Mouse (Mus musculus) gastrocnemius, adult 18-20 months (tissue): Measurements from ENCODE around the gene Tagln. TPM values are rescaled to one million over a fixed set of nuclear protein-coding genes. Genes with fewer than 3 reads are reported as not detected.

Experiments used
- DNase-seq: peaks from one replicate; pipeline ENCODE4 v3.0.0; 2021; ENCODE audit warnings: low spot score
- total RNA-seq, 2 experiments: library from RNA; stranded (reverse); gene quantifications; 2 replicates each; pipeline ENCODE4 v1.2.3; 2021

Gene Tagln
- total RNA-seq, 2 experiments from 2014 or later = 40.9 to 62.1 TPM

GRCm38 (mm10) chr9:45946182-45946871 lies 10.5 kb upstream of the Tagln start:
- DNase-seq = no peak

GRCm38 (mm10) chr9:45945721-45946120 lies 9.9 kb upstream of the Tagln start:
- DNase-seq = no peak

DNA sequence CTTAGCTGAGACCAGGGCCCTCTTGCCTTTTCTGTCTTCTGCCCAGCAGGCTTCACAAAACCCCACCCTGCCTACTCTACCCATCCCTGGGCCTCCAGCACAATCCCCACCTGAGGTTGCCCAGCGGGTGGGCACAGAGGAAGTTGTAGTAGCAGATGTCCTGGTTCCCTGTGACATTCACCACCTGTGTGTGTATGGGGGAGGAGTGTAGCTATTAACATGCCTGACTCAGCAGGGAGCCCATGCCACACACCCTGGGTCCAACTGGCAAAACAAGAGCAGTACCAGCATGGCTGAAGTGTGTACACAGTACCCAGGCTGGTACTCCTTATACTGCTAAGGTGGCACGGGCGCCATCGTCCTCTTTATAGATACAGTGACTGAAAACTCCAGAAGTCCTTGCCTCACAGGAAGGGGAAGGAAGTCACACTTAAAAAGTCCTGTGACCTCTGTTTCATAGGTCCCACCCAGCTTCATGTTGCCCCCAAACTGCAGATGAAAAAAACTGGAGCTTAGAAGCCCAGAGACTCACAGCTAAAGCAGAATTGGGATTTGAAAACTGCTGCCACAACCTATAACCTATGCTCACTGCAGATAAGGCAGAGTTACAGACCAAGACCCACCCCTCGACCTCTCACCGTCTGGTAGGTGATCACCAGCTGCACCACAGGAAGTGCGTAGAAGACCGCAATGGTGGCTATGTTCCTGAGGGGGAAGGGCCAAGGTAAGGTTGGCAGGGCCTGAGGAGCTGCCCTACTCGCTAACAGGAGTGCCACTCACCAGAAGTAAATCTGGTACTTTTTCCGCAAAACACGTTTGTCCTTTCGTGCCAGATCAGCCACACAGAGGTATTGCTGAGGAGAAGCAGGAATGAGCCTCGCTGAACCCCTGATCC lies 8.9 kb upstream of the Tagln start:
- no peak for DNase-seq

GRCm38 (mm10) chr9:45943628-45944505 lies 8.0 kb upstream of the Tagln start:
- no peak for DNase-seq

GRCm38 (mm10) chr9:45942916-45943315 lies 7.1 kb upstream of the Tagln start:
- DNase-seq = no peak

- DNase-seq = no peak
Measured at GRCm38 (mm10) chr9:45942464-45942863, 6.6 kb upstream of the Tagln start.

DNA sequence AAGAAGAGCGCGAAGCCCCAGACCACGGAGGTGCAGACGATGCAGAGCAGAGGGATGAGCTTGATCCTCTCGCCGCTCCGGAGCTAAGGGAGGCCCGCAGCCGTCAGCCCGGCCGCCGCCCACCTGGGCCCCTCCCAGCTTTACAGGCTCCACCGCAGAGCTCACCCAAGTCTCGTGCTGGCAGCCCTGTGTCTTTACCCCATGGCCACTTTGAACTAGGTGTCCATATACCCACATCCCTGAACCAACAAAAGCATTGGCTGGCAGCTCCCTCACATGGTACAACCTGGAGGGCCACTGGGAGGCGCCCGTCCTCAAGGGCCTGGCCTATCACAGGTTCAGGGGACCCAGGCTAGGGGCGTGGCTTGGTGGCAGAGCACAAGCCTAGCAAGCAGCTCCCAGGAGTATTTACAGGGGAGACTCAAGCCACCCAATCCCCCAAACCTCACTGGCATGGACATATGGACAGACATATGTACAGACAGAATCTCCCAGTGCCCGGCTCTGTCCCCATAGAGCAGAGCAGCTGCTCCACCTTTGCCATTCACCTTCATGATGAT lies 5.6 kb upstream of the Tagln start:
- no peak for DNase-seq

GRCm38 (mm10) chr9:45939794-45940193 lies 3.9 kb upstream of the Tagln start:
- DNase-seq = no peak

- no peak for DNase-seq
Measured at GRCm38 (mm10) chr9:45938952-45939637, 3.2 kb upstream of the Tagln start.

DNA sequence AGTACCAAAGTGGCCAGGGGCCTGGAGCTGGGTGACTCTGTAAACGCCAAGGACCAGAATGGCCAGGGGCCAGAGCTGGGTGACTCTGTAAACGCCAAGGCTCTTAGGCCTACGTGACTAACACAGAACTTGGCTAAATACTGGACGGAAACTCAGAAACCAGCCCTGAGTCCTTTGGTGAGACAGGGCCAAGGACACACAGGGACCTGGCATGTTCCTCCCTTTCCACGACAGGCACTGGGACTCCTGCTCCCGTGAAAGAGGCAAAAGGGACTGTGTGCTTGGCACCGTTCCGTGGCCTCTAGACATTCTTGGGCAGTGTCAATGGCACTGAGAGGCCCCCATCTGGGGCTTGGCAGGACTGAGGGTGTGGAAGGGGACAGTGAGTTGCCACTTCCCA lies 2.2 kb upstream of the Tagln start:
- DNase-seq = no peak

- DNase-seq = peak; percentile 70
Measured at GRCm38 (mm10) chr9:45936883-45937282, 1.0 kb upstream of the Tagln start.

DNA sequence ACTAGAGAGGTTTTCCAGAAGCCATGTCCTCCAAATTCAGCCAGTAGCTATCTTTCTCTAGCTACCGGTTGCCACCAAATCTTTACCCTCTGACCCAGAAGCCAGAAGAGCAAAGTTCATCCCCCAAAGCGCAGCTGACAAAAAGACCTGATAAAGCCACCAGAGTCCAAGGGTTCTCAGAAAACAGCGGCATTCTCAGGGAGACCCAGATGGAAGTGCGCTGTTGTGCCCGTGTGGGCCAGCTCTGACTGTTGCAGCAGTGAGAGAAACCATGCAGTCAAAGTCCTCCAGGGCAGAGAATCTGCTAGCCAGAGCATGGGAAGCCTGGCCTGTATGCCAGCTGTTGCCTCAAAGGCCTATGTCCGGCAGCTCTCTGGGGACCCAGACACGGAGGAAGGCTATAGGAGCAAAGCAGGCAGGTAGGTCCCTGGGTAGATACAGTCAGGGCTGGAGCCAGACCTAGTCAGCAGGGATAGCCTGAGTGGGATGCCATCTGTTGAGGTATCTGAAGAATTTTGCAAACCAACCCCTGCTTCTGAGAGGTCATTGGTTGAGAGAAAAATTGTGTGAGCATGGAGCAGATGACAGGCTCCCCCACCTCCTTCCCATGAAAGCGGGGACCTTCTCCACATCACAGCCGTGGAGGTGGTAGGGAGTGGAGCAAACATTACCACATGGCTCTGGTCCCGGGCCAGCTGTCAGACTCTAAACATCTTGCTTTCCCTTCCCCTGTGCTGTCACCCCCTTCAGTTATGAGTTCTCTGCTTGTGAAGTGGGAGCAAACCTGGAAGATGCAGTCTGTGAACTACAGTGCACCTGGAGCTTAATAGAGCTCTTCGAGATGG lies 3.1 kb downstream of the Tagln start:
- no peak for DNase-seq

GRCm38 (mm10) chr9:45931958-45932357 lies 3.9 kb downstream of the Tagln start:
- DNase-seq = no peak

GRCm38 (mm10) chr9:45929285-45929684 lies 6.6 kb downstream of the Tagln start:
- no peak for DNase-seq

- DNase-seq = no peak
Measured at GRCm38 (mm10) chr9:45919895-45920294, 16.0 kb downstream of the Tagln start.

- peak; percentile 64 for DNase-seq
Measured at GRCm38 (mm10) chr9:45917041-45917934, 18.6 kb downstream of the Tagln start.

DNA sequence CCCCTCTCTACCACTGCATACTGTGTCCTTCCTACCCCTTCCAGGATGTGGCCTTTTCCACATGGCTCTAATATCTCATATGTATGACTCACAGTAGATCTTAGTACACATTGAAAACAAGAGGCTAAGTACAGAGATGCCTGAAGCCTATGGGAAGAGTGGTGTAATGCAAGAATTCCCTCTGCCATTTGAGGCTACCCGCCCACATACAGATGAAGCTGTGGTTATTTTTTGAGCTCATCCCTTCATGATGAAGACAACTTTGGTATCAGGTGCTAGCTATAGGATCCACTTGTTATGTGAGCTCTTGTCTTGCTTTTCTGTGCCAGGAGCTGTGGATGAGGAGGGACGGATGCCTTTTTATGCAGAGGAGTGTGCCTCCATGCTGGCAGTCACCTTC lies 20.2 kb downstream of the Tagln start:
- no peak for DNase-seq

DNA sequence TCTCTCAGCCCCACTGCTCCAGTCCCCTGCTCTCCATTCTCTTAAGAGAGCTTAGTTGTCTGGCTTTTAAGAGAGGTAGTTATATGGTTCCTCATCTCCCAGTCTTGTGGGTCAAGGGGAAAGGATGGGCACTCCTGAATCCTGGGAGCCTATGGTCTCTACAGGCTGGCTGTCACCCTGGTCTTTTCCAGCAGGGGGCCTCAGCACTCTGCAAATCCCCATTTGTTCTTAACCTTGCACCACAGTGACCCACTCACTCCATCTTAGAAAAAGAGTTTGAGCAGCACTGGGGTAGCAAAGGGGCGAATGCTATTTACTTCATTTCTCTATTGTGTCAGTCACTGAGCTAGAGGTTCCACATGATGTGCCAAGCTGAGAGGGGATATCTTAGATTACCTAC lies 24.2 kb downstream of the Tagln start:
- peak; percentile 51 for DNase-seq

DNA sequence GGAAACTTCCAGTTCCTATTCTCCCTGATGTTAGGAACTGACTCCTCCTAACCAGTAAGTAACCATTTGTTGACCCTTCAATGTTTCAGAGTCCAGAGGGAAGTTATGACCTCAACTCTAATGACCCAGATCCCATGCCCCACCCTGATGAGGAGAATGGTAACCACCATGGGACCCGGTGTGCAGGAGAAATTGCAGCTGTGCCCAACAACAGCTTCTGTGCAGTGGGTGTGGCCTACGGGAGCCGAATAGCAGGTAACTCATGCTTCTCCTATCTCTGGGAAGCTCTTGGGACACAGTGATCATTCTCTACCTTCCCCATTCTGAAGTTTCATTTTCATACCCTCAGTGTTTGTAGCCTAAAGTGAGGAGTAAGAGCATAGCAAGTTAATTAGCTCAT lies 24.9 kb downstream of the Tagln start:
- no peak for DNase-seq
